Mouse (Mus musculus): ENCODE measurements at regions not wholly inside any gene's neighbourhood (a gene's known extent, or its start where the extent isn't known, plus 50 kb on each side); places are given as distances from the start of the nearest gene placed in this dataset.

- no peak overlapping the region for H3K4me3 ChIP-seq (replicated peaks)
- no peak for ATAC-seq (ENCODE audit: insufficient read depth)
Observed at GRCm38 (mm10) chr16:49278478-49278877, 221.2 kb downstream of the Myh15 start.

GRCm38 (mm10) chr16:49288096-49288714 is 230.9 kb downstream of the Myh15 start:
- H3K27me3 ChIP-seq = no peaks in the 10 kb centered on the region
- ATAC-seq (ENCODE audit: insufficient read depth) = no peak
- H3K9ac ChIP-seq = no peak overlapping the region
- 59% methylated on average over 4 of the region's 4 CpGs for WGBS (ENCODE audit: insufficient replicate concordance)
- no peak overlapping the region for H3K27ac ChIP-seq (replicated peaks)
- no peaks in the 10 kb centered on the region for H3K36me3 ChIP-seq (replicated peaks)
- H3K4me2 ChIP-seq = no peak overlapping the region
- H3K4me1 ChIP-seq (replicated peaks) = no peaks in the 10 kb centered on the region
- H3K4me3 ChIP-seq (replicated peaks) = no peak overlapping the region
- no peaks in the 10 kb centered on the region for H3K9me3 ChIP-seq (replicated peaks)

More at GRCm38 (mm10) chr16:49278478-49278877, 221.2 kb downstream of the Myh15 start:
- Histone ChIP-seq H3K4me2 (no peak overlapping the region), H3K4me1 (replicated peaks) (no peaks in the 10 kb centered on the region), H3K27me3 (no peaks in the 10 kb centered on the region), H3K27ac (replicated peaks) (no peak overlapping the region), H3K9me3 (replicated peaks) (no peaks in the 10 kb centered on the region), H3K9ac (no peak overlapping the region), H3K36me3 (replicated peaks) (no peaks in the 10 kb centered on the region)
- 3% methylated on average over 2 of the region's 2 CpGs for WGBS (ENCODE audit: insufficient replicate concordance)

DNA sequence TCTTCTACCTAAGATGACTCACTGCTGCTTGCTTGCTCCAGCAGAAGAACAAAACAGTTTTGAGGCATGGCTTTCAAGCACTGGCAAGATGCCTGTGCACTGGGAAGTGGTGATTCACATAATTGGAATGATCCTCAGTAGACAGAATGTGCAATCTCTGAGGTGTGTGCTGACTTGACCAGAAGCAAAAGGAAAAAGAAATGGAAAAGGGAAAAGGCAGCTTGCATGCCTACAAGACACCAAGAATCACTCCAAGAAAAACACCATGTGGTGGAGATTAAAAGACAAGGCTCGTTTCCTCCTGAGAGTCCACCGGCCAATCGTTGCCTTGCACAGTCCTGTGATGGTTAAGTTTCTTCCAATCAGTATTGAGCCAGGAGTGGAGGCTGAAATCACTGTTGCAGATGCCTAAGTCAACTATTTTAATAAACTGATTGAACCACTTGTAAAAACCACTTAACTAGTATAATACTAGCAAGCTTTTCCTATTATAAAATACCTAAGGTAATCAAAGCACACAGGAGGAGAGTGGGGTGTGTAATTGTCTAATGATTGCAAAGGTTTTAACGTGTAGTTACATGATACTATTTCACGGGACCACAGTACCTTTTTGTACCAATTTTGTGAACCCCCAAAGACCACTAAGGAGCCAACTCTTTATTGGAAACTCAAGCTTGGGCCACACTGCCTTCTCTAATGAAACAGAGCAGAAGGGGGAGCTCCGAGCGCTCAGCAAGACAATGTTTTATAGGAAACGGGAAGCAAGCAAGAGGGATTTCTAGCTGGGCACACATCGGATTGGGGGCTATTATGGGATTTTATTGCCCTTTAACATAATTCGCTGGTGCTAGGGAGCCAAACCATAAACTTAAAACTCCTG is 232.2 kb downstream of the Myh15 start:
- Histone ChIP-seq H3K4me1 (replicated peaks) (no peaks in the 10 kb centered on the region), H3K27me3 (no peaks in the 10 kb centered on the region), H3K9ac (no peak overlapping the region), H3K27ac (replicated peaks) (no peak overlapping the region), H3K4me3 (replicated peaks) (no peak overlapping the region), H3K4me2 (no peak overlapping the region), H3K36me3 (replicated peaks) (no peaks in the 10 kb centered on the region), H3K9me3 (replicated peaks) (no peaks in the 10 kb centered on the region)
- WGBS (ENCODE audit: insufficient replicate concordance) = 61% methylated on average over 10 of the region's 10 CpGs
- no peak for ATAC-seq (ENCODE audit: insufficient read depth)

DNA sequence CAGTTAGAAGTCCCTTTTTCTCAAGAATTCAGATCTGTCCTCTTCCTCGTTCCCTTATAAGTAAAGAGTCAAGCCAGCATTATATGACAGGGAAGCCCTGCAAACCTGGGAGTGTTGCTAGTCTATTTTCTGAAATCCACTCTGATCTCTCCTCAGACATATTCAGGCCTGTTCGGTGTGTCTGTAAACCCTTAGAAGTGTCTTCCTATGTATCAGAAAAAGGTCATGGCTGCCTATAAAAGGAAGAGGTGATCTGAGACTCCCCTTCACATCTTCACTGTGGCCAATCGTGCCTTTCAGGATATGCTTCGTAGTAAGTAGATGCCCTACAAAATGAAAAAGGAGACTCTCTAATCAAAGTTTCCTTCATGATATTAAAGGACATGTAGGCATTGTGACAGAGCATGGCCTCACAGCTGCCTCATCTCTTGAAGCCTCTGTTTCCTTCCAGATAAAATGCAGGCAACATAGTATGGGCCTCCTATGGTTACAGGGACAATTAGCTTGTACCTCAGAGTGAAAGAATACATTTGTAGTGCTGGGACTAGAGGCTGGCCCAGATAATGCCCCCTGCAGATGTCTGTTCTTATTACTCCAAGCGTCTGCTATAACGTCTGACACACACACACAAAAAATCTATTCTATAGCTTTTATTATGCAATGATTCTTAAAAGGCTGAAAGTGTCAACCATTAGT is 246.5 kb downstream of the Myh15 start:
- no peak for ATAC-seq (ENCODE audit: insufficient read depth)
- H3K27ac ChIP-seq (replicated peaks) = no peak overlapping the region
- WGBS (ENCODE audit: insufficient replicate concordance) = 53% methylated on average over 6 of the region's 6 CpGs
- H3K27me3 ChIP-seq = no peaks in the 10 kb centered on the region
- H3K36me3 ChIP-seq (replicated peaks) = no peaks in the 10 kb centered on the region
- no peak overlapping the region for H3K4me3 ChIP-seq (replicated peaks)
- no peaks in the 10 kb centered on the region for H3K9me3 ChIP-seq (replicated peaks)
- no peak overlapping the region for H3K4me2 ChIP-seq
- no peak overlapping the region for H3K9ac ChIP-seq
- H3K4me1 ChIP-seq (replicated peaks) = no peaks in the 10 kb centered on the region

DNA sequence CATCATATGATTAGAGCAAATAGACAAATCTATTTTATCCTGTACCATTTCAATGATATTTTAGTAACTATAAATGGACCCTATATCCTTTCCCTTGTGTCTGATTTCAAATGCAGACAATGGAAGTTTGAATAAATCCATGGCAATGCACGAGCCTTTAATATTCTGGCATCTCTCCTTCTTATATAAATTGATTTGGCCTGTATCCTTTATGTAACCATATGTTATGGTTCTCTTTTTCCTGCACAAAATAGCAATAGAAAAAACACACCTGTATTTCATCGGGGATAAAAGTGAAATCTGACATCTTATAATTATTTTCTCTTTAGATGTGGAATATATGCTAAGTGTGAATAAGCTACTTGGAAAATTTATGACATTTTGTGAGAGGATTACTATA is 247.1 kb downstream of the Myh15 start:
- Histone ChIP-seq H3K4me3 (replicated peaks) (no peak overlapping the region), H3K4me1 (replicated peaks) (no peaks in the 10 kb centered on the region), H3K36me3 (replicated peaks) (no peaks in the 10 kb centered on the region), H3K9me3 (replicated peaks) (no peaks in the 10 kb centered on the region), H3K27me3 (no peaks in the 10 kb centered on the region), H3K9ac (no peak overlapping the region), H3K27ac (replicated peaks) (no peak overlapping the region), H3K4me2 (no peak overlapping the region)
- 47% methylated on average over 2 of the region's 2 CpGs for WGBS (ENCODE audit: insufficient replicate concordance)
- ATAC-seq (ENCODE audit: insufficient read depth) = no peak

GRCm38 (mm10) chr16:49317061-49317460 is 259.8 kb downstream of the Myh15 start:
- no peaks in the 10 kb centered on the region for H3K4me1 ChIP-seq (replicated peaks)
- no peak for ATAC-seq (ENCODE audit: insufficient read depth)
- no peaks in the 10 kb centered on the region for H3K36me3 ChIP-seq (replicated peaks)
- no peak overlapping the region for H3K27ac ChIP-seq (replicated peaks)
- WGBS (ENCODE audit: insufficient replicate concordance) = 70% methylated on average over 2 of the region's 2 CpGs
- H3K27me3 ChIP-seq = no peaks in the 10 kb centered on the region
- H3K9me3 ChIP-seq (replicated peaks) = no peaks in the 10 kb centered on the region
- H3K4me3 ChIP-seq (replicated peaks) = no peak overlapping the region
- no peak overlapping the region for H3K9ac ChIP-seq
- no peak overlapping the region for H3K4me2 ChIP-seq

DNA sequence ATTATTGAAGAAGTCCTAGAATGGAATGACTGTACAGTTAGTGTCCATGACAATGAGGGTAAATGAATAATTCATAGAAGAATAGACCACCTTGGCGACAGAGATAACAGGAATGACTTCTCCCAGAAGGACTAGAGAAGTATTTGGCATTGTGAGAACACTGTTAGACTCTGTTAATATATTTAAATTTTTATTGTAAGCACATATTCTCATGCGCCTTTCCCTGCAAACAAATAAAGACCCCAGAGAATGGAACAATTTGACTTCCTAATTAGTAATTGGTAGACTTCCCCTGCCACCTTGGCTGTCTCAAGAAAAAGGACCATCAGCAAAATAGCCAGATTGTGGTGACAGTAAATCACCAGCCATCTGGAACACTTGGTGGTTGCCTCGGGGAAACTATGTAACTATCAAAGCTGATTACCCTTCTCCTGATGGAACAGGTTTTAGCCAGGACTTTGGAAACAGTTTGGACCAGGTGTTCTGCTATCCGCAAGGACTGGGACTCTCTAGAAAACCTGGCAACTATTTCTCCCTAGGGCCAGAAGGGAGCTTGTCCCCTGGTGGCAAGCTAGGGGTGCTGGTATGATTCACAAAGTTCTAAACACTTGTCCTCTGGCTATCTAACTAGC is 261.9 kb downstream of the Myh15 start:
- no peak overlapping the region for H3K9ac ChIP-seq
- H3K4me2 ChIP-seq = no peak overlapping the region
- no peaks in the 10 kb centered on the region for H3K9me3 ChIP-seq (replicated peaks)
- no peak overlapping the region for H3K4me3 ChIP-seq (replicated peaks)
- WGBS (ENCODE audit: insufficient replicate concordance) = 55% methylated on average over 4 of the region's 4 CpGs
- H3K27ac ChIP-seq (replicated peaks) = no peak overlapping the region
- no peak for ATAC-seq (ENCODE audit: insufficient read depth)
- no peaks in the 10 kb centered on the region for H3K27me3 ChIP-seq
- no peaks in the 10 kb centered on the region for H3K4me1 ChIP-seq (replicated peaks)
- H3K36me3 ChIP-seq (replicated peaks) = no peaks in the 10 kb centered on the region

GRCm38 (mm10) chr16:49319774-49320173 is 262.5 kb downstream of the Myh15 start:
- H3K4me2 ChIP-seq = no peak overlapping the region
- H3K9ac ChIP-seq = no peak overlapping the region
- no peaks in the 10 kb centered on the region for H3K27me3 ChIP-seq
- H3K36me3 ChIP-seq (replicated peaks) = no peaks in the 10 kb centered on the region
- no peak overlapping the region for H3K27ac ChIP-seq (replicated peaks)
- no peaks in the 10 kb centered on the region for H3K4me1 ChIP-seq (replicated peaks)
- ATAC-seq (ENCODE audit: insufficient read depth) = no peak
- H3K4me3 ChIP-seq (replicated peaks) = no peak overlapping the region
- no peaks in the 10 kb centered on the region for H3K9me3 ChIP-seq (replicated peaks)
- 21% methylated on average over 5 of the region's 5 CpGs for WGBS (ENCODE audit: insufficient replicate concordance)

DNA sequence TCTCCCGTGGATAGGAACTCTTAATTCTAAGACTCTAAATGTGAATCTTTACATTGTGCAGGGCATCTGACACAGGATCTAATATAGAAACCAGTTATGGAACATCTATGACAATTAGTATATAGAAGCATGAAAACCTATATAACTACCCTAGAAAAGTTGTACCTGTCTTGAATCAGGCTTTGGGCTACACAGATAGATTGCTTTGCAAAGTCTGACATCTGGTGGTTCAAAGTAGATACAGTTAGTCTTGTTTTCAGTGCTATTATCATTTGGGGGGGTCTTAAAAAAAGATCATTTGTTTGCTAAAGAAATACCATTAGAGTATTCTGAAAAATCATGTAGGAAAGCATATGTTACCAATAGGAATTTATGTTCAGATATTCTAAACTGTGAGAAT is 264.7 kb downstream of the Myh15 start:
- no peak overlapping the region for H3K4me3 ChIP-seq (replicated peaks)
- no peaks in the 10 kb centered on the region for H3K4me1 ChIP-seq (replicated peaks)
- ATAC-seq (ENCODE audit: insufficient read depth) = no peak
- H3K27me3 ChIP-seq = no peaks in the 10 kb centered on the region
- H3K9ac ChIP-seq = no peak overlapping the region
- no peaks in the 10 kb centered on the region for H3K9me3 ChIP-seq (replicated peaks)
- no peaks in the 10 kb centered on the region for H3K36me3 ChIP-seq (replicated peaks)
- H3K4me2 ChIP-seq = no peak overlapping the region
- WGBS (ENCODE audit: insufficient replicate concordance) = 58% methylated on average over 1 of the region's 1 CpGs
- no peak overlapping the region for H3K27ac ChIP-seq (replicated peaks)

- Histone ChIP-seq H3K27me3 (no peaks in the 10 kb centered on the region), H3K4me1 (replicated peaks) (no peaks in the 10 kb centered on the region), H3K9ac (no peak overlapping the region), H3K27ac (replicated peaks) (no peak overlapping the region), H3K4me3 (replicated peaks) (no peak overlapping the region), H3K36me3 (replicated peaks) (no peaks in the 10 kb centered on the region), H3K4me2 (no peak overlapping the region), H3K9me3 (replicated peaks) (no peaks in the 10 kb centered on the region)
- 54% methylated on average over 5 of the region's 5 CpGs for WGBS (ENCODE audit: insufficient replicate concordance)
- ATAC-seq (ENCODE audit: insufficient read depth) = no peak
Observed at GRCm38 (mm10) chr16:49330725-49331386, 273.6 kb downstream of the Myh15 start.

Measured in liver, embryonic 15.5 days (tissue).